Mouse (Mus musculus): Measurements from ENCODE around the gene Gnai2. TPM values are rescaled to one million over a fixed set of nuclear protein-coding genes. Genes with fewer than 3 reads are reported as not detected.

The Gnai2 gene
- polyA plus RNA-seq, 1 experiment from 2014 or later, result 369 TPM

DNA sequence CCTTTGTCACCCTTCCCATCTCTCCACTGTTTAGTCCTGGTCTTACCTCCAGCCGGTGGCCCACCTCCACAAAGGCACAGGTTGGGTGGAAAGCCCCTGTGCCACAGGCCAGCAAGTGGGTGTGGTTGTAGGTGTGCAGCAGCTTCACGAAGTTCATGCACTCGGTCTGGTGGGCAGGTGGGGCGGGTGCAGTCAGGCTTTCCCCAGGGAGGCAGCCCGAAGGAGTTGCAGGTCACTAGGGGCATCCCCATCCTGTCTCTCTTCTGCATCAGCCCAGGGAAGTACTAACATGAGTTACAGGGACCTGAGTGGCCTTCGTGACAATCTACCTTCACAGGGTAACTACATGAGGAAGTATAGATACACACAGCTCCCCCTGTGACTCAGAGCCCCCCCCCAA, 31.9 kb downstream of the Gnai2 start:
- ATAC-seq (replicated peaks; ENCODE audit: insufficient number of reproducible peaks, low FRiP score, low TSS enrichment, low read depth) (no peak), DNase-seq (ENCODE audit: low spot score) (no peak)
- Histone ChIP-seq H3K36me3 (replicated peaks; ENCODE audit: control insufficient read depth, insufficient read depth, low read depth, low read length) (no peaks in the 10 kb centered on the region), H3K27me3 (ENCODE audit: control insufficient read depth, insufficient read depth, low read length) (no peaks in the 10 kb centered on the region), H3K9me3 (replicated peaks; ENCODE audit: control insufficient read depth, low read length) (no peaks in the 10 kb centered on the region), H3K4me2 (ENCODE audit: low read depth, low read length) (no peak overlapping the region), H3K27ac (replicated peaks; ENCODE audit: low read depth, low read length) (no peak overlapping the region), H3K4me3 (ENCODE audit: low read depth, low read length) (no peak overlapping the region), H3K4me1 (ENCODE audit: control insufficient read depth, insufficient read depth, low read length) (peaks cover 13% of the 10 kb centered on the region), H3K9ac (replicated peaks; ENCODE audit: low read length) (no peak overlapping the region)
- 82% methylated on average over 6 of the region's 6 CpGs for WGBS

DNA sequence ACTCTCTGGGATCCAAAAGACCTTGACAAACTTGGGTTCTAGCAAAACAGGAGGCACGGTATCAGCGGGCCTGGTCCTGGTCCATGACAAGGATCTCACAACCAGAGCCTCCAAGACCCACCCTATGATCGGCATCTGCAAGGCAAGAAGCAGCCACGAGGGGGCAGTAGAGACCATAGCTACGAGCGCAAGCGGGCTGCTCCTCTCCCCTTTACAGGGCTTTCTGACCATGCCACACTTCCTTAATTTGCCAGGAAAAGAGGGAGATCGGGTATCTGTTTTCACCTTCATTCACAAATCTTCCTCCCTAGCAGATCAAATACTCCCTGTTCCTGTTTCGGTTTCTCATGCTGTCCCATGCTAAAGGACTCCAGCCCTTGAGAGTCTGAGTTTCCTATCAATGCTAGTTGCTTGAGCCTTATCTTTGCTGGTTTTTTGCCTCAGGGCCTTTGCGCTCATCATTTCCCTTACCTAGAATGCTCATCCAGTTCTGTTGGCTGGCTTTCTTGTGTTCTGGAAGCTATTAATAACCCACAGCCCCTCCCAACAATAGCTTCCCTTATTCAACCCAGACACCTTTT, 33.0 kb downstream of the Gnai2 start:
- peak; percentile 35; the same call in 1 of the 2 replicates for ATAC-seq (replicated peaks; ENCODE audit: insufficient number of reproducible peaks, low FRiP score, low TSS enrichment, low read depth)
- no peak overlapping the region for H3K4me3 ChIP-seq (ENCODE audit: low read depth, low read length)
- H3K9me3 ChIP-seq (replicated peaks; ENCODE audit: control insufficient read depth, low read length), result no peaks in the 10 kb centered on the region
- no peaks in the 10 kb centered on the region for H3K27me3 ChIP-seq (ENCODE audit: control insufficient read depth, insufficient read depth, low read length)
- no peak overlapping the region for H3K27ac ChIP-seq (replicated peaks; ENCODE audit: low read depth, low read length)
- H3K9ac ChIP-seq (replicated peaks; ENCODE audit: low read length), result no peak overlapping the region; the same call in 1 of the 2 replicates
- DNase-seq (ENCODE audit: low spot score), result peak; percentile 95
- H3K4me2 ChIP-seq (ENCODE audit: low read depth, low read length), result no peak overlapping the region
- 10% methylated on average over 10 of the region's 10 CpGs for WGBS
- H3K36me3 ChIP-seq (replicated peaks; ENCODE audit: control insufficient read depth, insufficient read depth, low read depth, low read length), result no peaks in the 10 kb centered on the region
- H3K4me1 ChIP-seq (ENCODE audit: control insufficient read depth, insufficient read depth, low read length), result peaks cover 7% of the 10 kb centered on the region

- Histone ChIP-seq H3K27ac (replicated peaks; ENCODE audit: low read depth, low read length) (no peak overlapping the region), H3K9ac (replicated peaks; ENCODE audit: low read length) (no peak overlapping the region), H3K27me3 (ENCODE audit: control insufficient read depth, insufficient read depth, low read length) (no peaks in the 10 kb centered on the region), H3K4me3 (ENCODE audit: low read depth, low read length) (no peak overlapping the region), H3K36me3 (replicated peaks; ENCODE audit: control insufficient read depth, insufficient read depth, low read depth, low read length) (no peaks in the 10 kb centered on the region), H3K4me1 (ENCODE audit: control insufficient read depth, insufficient read depth, low read length) (peaks cover 4% of the 10 kb centered on the region), H3K4me2 (ENCODE audit: low read depth, low read length) (no peak overlapping the region), H3K9me3 (replicated peaks; ENCODE audit: control insufficient read depth, low read length) (no peaks in the 10 kb centered on the region)
- ATAC-seq (replicated peaks; ENCODE audit: insufficient number of reproducible peaks, low FRiP score, low TSS enrichment, low read depth), result no peak
- no peak for DNase-seq (ENCODE audit: low spot score)
- 87% methylated on average over 11 of the region's 11 CpGs for WGBS
These were observed 33.9 kb downstream of the Gnai2 start for GRCm38 (mm10) chr9:107601275-107601674.

GRCm38 (mm10) chr9:107600745-107601144, 34.4 kb downstream of the Gnai2 start:
- no peak for DNase-seq (ENCODE audit: low spot score)
- no peak overlapping the region for H3K4me3 ChIP-seq (ENCODE audit: low read depth, low read length)
- H3K36me3 ChIP-seq (replicated peaks; ENCODE audit: control insufficient read depth, insufficient read depth, low read depth, low read length), result no peaks in the 10 kb centered on the region
- 83% methylated on average over 12 of the region's 12 CpGs for WGBS
- H3K4me1 ChIP-seq (ENCODE audit: control insufficient read depth, insufficient read depth, low read length), result peaks cover 4% of the 10 kb centered on the region
- H3K27me3 ChIP-seq (ENCODE audit: control insufficient read depth, insufficient read depth, low read length), result no peaks in the 10 kb centered on the region
- no peak overlapping the region for H3K27ac ChIP-seq (replicated peaks; ENCODE audit: low read depth, low read length)
- H3K9ac ChIP-seq (replicated peaks; ENCODE audit: low read length), result no peak overlapping the region
- no peaks in the 10 kb centered on the region for H3K9me3 ChIP-seq (replicated peaks; ENCODE audit: control insufficient read depth, low read length)
- no peak overlapping the region for H3K4me2 ChIP-seq (ENCODE audit: low read depth, low read length)
- ATAC-seq (replicated peaks; ENCODE audit: insufficient number of reproducible peaks, low FRiP score, low TSS enrichment, low read depth), result no peak

DNA sequence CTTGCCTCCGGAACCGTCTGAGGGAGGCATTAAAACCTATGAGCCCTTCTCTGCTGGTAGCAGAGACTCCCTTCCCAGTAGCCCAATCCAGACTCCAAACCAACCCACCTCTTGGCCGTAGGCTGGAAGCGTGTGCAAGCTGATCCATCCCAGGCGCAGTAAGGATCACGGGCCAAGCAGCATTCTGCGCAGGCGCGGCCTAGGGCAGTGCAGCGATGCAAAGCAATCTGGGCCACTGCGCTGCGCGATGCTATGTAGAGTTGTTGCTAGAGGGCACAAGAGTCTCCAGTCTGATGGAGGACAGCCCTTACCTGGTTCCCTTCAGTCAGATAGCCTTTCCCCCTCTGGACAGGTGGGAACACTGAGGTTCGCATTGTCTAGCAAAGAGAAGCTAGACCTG, 35.3 kb downstream of the Gnai2 start:
- DNase-seq (ENCODE audit: low spot score) (peak; percentile 43), ATAC-seq (replicated peaks; ENCODE audit: insufficient number of reproducible peaks, low FRiP score, low TSS enrichment, low read depth) (no peak)
- H3K27ac ChIP-seq (replicated peaks; ENCODE audit: low read depth, low read length), result no peak overlapping the region
- H3K9ac ChIP-seq (replicated peaks; ENCODE audit: low read length), result no peak overlapping the region
- H3K4me2 ChIP-seq (ENCODE audit: low read depth, low read length), result no peak overlapping the region; the same call in 1 of the 2 replicates
- 57% methylated on average over 14 of the region's 14 CpGs for WGBS
- H3K4me1 ChIP-seq (ENCODE audit: control insufficient read depth, insufficient read depth, low read length), result peaks cover 3% of the 10 kb centered on the region
- no peaks in the 10 kb centered on the region for H3K36me3 ChIP-seq (replicated peaks; ENCODE audit: control insufficient read depth, insufficient read depth, low read depth, low read length)
- H3K9me3 ChIP-seq (replicated peaks; ENCODE audit: control insufficient read depth, low read length), result no peaks in the 10 kb centered on the region
- no peaks in the 10 kb centered on the region for H3K27me3 ChIP-seq (ENCODE audit: control insufficient read depth, insufficient read depth, low read length)
- H3K4me3 ChIP-seq (ENCODE audit: low read depth, low read length), result no peak overlapping the region

DNA sequence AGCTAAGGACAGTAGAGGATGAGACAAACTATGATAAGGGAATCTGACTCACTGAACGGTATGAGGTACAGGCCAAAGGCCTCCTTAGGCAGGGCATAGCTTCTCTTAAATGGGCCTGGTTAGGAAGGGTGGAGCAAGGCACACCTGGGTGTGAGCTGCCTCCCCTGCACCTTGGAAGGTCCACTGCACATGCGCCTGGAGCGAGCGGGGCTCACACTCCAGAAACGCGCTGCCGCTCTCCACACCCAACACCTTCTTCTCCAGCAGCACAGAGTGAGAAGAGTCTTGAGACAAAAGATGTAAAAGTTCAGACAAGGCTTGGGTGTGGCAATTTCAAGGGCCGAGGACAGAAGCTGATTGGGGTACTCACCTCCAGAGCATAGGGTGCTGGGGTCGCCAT, 35.7 kb downstream of the Gnai2 start:
- Histone ChIP-seq H3K9ac (replicated peaks; ENCODE audit: low read length) (no peak overlapping the region), H3K36me3 (replicated peaks; ENCODE audit: control insufficient read depth, insufficient read depth, low read depth, low read length) (no peaks in the 10 kb centered on the region)
- no peak for ATAC-seq (replicated peaks; ENCODE audit: insufficient number of reproducible peaks, low FRiP score, low TSS enrichment, low read depth)

GRCm38 (mm10) chr9:107598385-107598784, 36.8 kb downstream of the Gnai2 start:
- Histone ChIP-seq H3K27me3 (ENCODE audit: control insufficient read depth, insufficient read depth, low read length) (no peaks in the 10 kb centered on the region), H3K36me3 (replicated peaks; ENCODE audit: control insufficient read depth, insufficient read depth, low read depth, low read length) (0 out of 2 replicates have a peak, but pooled peaks cover 3% of the 10 kb centered on the region), H3K9ac (replicated peaks; ENCODE audit: low read length) (no peak overlapping the region), H3K9me3 (replicated peaks; ENCODE audit: control insufficient read depth, low read length) (no peaks in the 10 kb centered on the region), H3K4me1 (ENCODE audit: control insufficient read depth, insufficient read depth, low read length) (no peaks in the 10 kb centered on the region), H3K4me3 (ENCODE audit: low read depth, low read length) (no peak overlapping the region), H3K4me2 (ENCODE audit: low read depth, low read length) (no peak overlapping the region), H3K27ac (replicated peaks; ENCODE audit: low read depth, low read length) (no peak overlapping the region)
- 79% methylated on average over 5 of the region's 5 CpGs for WGBS
- ATAC-seq (replicated peaks; ENCODE audit: insufficient number of reproducible peaks, low FRiP score, low TSS enrichment, low read depth) (no peak), DNase-seq (ENCODE audit: low spot score) (no peak)

More for the DNA sequence above, 35.7 kb downstream of the Gnai2 start:
- 85% methylated on average over 9 of the region's 9 CpGs for WGBS
- H3K27me3 ChIP-seq (ENCODE audit: control insufficient read depth, insufficient read depth, low read length), result no peaks in the 10 kb centered on the region
- no peak for DNase-seq (ENCODE audit: low spot score)
- H3K4me3 ChIP-seq (ENCODE audit: low read depth, low read length), result no peak overlapping the region
- H3K4me2 ChIP-seq (ENCODE audit: low read depth, low read length), result no peak overlapping the region; the same call in 1 of the 2 replicates
- H3K9me3 ChIP-seq (replicated peaks; ENCODE audit: control insufficient read depth, low read length), result no peaks in the 10 kb centered on the region
- no peak overlapping the region for H3K27ac ChIP-seq (replicated peaks; ENCODE audit: low read depth, low read length)
- H3K4me1 ChIP-seq (ENCODE audit: control insufficient read depth, insufficient read depth, low read length), result no peaks in the 10 kb centered on the region; the same call in 1 of the 2 replicates

- no peaks in the 10 kb centered on the region for H3K27me3 ChIP-seq (ENCODE audit: control insufficient read depth, insufficient read depth, low read length)
- no peak overlapping the region for H3K9ac ChIP-seq (replicated peaks; ENCODE audit: low read length)
- no peak overlapping the region for H3K4me2 ChIP-seq (ENCODE audit: low read depth, low read length)
- ATAC-seq (replicated peaks; ENCODE audit: insufficient number of reproducible peaks, low FRiP score, low TSS enrichment, low read depth) (no peak), DNase-seq (ENCODE audit: low spot score) (no peak)
- WGBS, result 88% methylated on average over 11 of the region's 11 CpGs
- no peaks in the 10 kb centered on the region for H3K4me1 ChIP-seq (ENCODE audit: control insufficient read depth, insufficient read depth, low read length)
- no peak overlapping the region for H3K27ac ChIP-seq (replicated peaks; ENCODE audit: low read depth, low read length)
- no peaks in the 10 kb centered on the region for H3K9me3 ChIP-seq (replicated peaks; ENCODE audit: control insufficient read depth, low read length)
- peaks cover 6% of the 10 kb centered on the region for H3K36me3 ChIP-seq (replicated peaks; ENCODE audit: control insufficient read depth, insufficient read depth, low read depth, low read length)
- H3K4me3 ChIP-seq (ENCODE audit: low read depth, low read length), result no peak overlapping the region
These were observed 38.3 kb downstream of the Gnai2 start for GRCm38 (mm10) chr9:107596619-107597569.
